Mouse (Mus musculus) kidney, adult 2 months (tissue): ENCODE results near the gene Tsc22d3. TPM values are rescaled to one million over a fixed set of nuclear protein-coding genes. Genes with fewer than 3 reads are reported as not detected.

Experiments used
- DNase-seq: peaks from one replicate; pipeline ENCODE4 v3.0.0; 2021
- H3K27ac ChIP-seq: fragments of 200-500 bp; 2 replicates; pipeline ENCODE4 v1.5.1; 2012; ENCODE audit warnings: low read depth, low read length, control low read depth, inconsistent platforms; ENCODE audit not compliant: insufficient read depth
- H3K27me3 ChIP-seq: fragments of 200-500 bp; replicated peaks from 2 replicates; pipeline ENCODE4 v1.6.1; 2012; ENCODE audit warnings: mild to moderate bottlenecking, moderate library complexity, low read length, inconsistent platforms; ENCODE audit not compliant: control insufficient read depth, insufficient read depth
- H3K36me3 ChIP-seq: fragments of 200-500 bp; 2 replicates; pipeline ENCODE4 v1.6.1; 2012; ENCODE audit warnings: mild to moderate bottlenecking, moderate library complexity, low read length, inconsistent platforms; ENCODE audit not compliant: control insufficient read depth, insufficient read depth
- H3K4me1 ChIP-seq: fragments of 200-500 bp; 2 replicates; pipeline ENCODE4 v1.6.1; 2011; ENCODE audit warnings: low read length; ENCODE audit not compliant: control insufficient read depth, insufficient read depth
- H3K4me3 ChIP-seq: fragments of 200-500 bp; 2 replicates; pipeline ENCODE4 v1.5.1; 2011; ENCODE audit warnings: mild to moderate bottlenecking, low read depth, low read length, control low read depth; ENCODE audit not compliant: insufficient read depth
- CTCF ChIP-seq: fragments of 200-500 bp; conservative IDR thresholded peaks from 2 replicates; pipeline ENCODE4 v1.5.1; 2011; ENCODE audit warnings: low read depth, mild to moderate bottlenecking, control low read depth, low read length, moderate library complexity, mixed read lengths; ENCODE audit not compliant: insufficient read depth, insufficient read length
- POLR2A ChIP-seq: fragments of 200-500 bp; IDR thresholded peaks from one replicate; pipeline ENCODE4 v1.6.1; 2011; ENCODE audit warnings: low read depth, low read length, control low read depth
- WGBS: fragments of 180-500 bp; shearing (Covaris S2); methylation state at CpG from one replicate; pipeline ENCODE4 v1.1.7; 2018; 5-methylcytosine and 5-hydroxymethylcytosine counted together
- polyA plus RNA-seq: library from polyadenylated mRNA; depleted of rRNA; stranded (reverse); fragments of >200 nt; gene quantifications from 2 replicates; pipeline ENCODE4 v1.2.3, GENCODE M21; 2012

Gene Tsc22d3
- polyA plus RNA-seq, 1 experiment = 51.6 TPM

- Histone ChIP-seq H3K4me1 (peaks cover 21% of the 10 kb centered on the region), H3K27me3 (no peaks in the 10 kb centered on the region), H3K27ac (no peak overlapping the region), H3K4me3 (no peak overlapping the region), H3K36me3 (no peaks in the 10 kb centered on the region)
- DNase-seq = no peak
- 93% methylated on average over 5 of the region's 5 CpGs for WGBS
- no peak for TF ChIP-seq CTCF
- TF ChIP-seq POLR2A = no peak
Measured at GRCm38 (mm10) chrX:140530632-140531031, 69.8 kb downstream of the Tsc22d3 start.

- DNase-seq = peak; percentile 90
- 21% methylated on average over 5 of the region's 5 CpGs for WGBS
- H3K36me3 ChIP-seq = no peaks in the 10 kb centered on the region
- peaks cover 21% of the 10 kb centered on the region for H3K4me1 ChIP-seq
- H3K27ac ChIP-seq = peak overlapping the region; percentile 76
- H3K4me3 ChIP-seq = no peak overlapping the region
- no peaks in the 10 kb centered on the region for H3K27me3 ChIP-seq
- TF ChIP-seq POLR2A (no peak), CTCF (no peak)
Measured at GRCm38 (mm10) chrX:140529074-140529561, 71.3 kb downstream of the Tsc22d3 start.

- 34% methylated on average over 6 of the region's 6 CpGs for WGBS
- TF ChIP-seq CTCF (no peak), POLR2A (no peak)
- peak overlapping the region; percentile 60; the same call in 1 of the 2 replicates for H3K27ac ChIP-seq
- no peaks in the 10 kb centered on the region for H3K36me3 ChIP-seq
- peak; percentile 38 for DNase-seq
- H3K4me1 ChIP-seq = peaks cover 27% of the 10 kb centered on the region
- H3K4me3 ChIP-seq = no peak overlapping the region
- no peaks in the 10 kb centered on the region for H3K27me3 ChIP-seq
Measured at GRCm38 (mm10) chrX:140527231-140527630, 73.2 kb downstream of the Tsc22d3 start.

GRCm38 (mm10) chrX:140526253-140526618 lies 74.2 kb downstream of the Tsc22d3 start:
- peaks cover 27% of the 10 kb centered on the region for H3K4me1 ChIP-seq
- 84% methylated on average over 5 of the region's 5 CpGs for WGBS
- H3K36me3 ChIP-seq = no peaks in the 10 kb centered on the region
- no peak for DNase-seq
- no peaks in the 10 kb centered on the region for H3K27me3 ChIP-seq
- H3K27ac ChIP-seq = no peak overlapping the region
- no peak overlapping the region for H3K4me3 ChIP-seq
- TF ChIP-seq CTCF (no peak), POLR2A (no peak)

- no peak for DNase-seq
- Histone ChIP-seq H3K36me3 (no peaks in the 10 kb centered on the region), H3K27ac (no peak overlapping the region), H3K27me3 (no peaks in the 10 kb centered on the region), H3K4me3 (no peak overlapping the region), H3K4me1 (peaks cover 27% of the 10 kb centered on the region)
- TF ChIP-seq POLR2A = no peak
- no peak for TF ChIP-seq CTCF
- 82% methylated on average over 7 of the region's 7 CpGs for WGBS
Measured at GRCm38 (mm10) chrX:140525604-140526252, 74.7 kb downstream of the Tsc22d3 start.

GRCm38 (mm10) chrX:140524231-140524630 lies 76.2 kb downstream of the Tsc22d3 start:
- Histone ChIP-seq H3K27ac (no peak overlapping the region), H3K27me3 (no peaks in the 10 kb centered on the region), H3K36me3 (no peaks in the 10 kb centered on the region), H3K4me1 (peaks cover 27% of the 10 kb centered on the region), H3K4me3 (no peak overlapping the region)
- DNase-seq = no peak
- TF ChIP-seq CTCF = no peak
- TF ChIP-seq POLR2A = no peak
- WGBS = 93% methylated on average over 5 of the region's 5 CpGs

- TF ChIP-seq POLR2A (no peak), CTCF (peak; percentile 31)
- peak; percentile 80 for DNase-seq
- 19% methylated on average over 14 of the region's 14 CpGs for WGBS
Measured at GRCm38 (mm10) chrX:140522071-140522765, 78.2 kb downstream of the Tsc22d3 start.

More at GRCm38 (mm10) chrX:140522071-140522765, 78.2 kb downstream of the Tsc22d3 start:
- Histone ChIP-seq H3K4me1 (peaks cover 16% of the 10 kb centered on the region; the same call in 1 of the 2 replicates), H3K4me3 (no peak overlapping the region), H3K27me3 (no peaks in the 10 kb centered on the region), H3K36me3 (no peaks in the 10 kb centered on the region), H3K27ac (peak overlapping the region; percentile 53)
